Mouse (Mus musculus) megakaryocyte progenitor cell, adult 5-6 weeks (primary cell): Measurements from ENCODE around the gene Micu1. TPM values are rescaled to one million over a fixed set of nuclear protein-coding genes. Genes with fewer than 3 reads are reported as not detected.

Source experiments
- ATAC-seq: replicated peaks from 2 replicates; pipeline ENCODE4 v1.8.0; 2016; ENCODE audit warnings: mild to moderate bottlenecking, moderate TSS enrichment, inconsistent platforms; ENCODE audit not compliant: poor library complexity
- total RNA-seq, 2 experiments: library from RNA; stranded (forward) in 1 of 2; stranded (reverse) in 1 of 2; fragments of 157-497, 149-512 nt in 1 of 2; fragments of 200-1000 nt in 1 of 2; gene quantifications; 2 replicates each; pipeline versions ENCODE4 v1.2.3 to v1.2.4; 2015 to 2017

Micu1 gene
- total RNA-seq, 2 experiments from 2014 or later, result 42.0 to 60.7 TPM

- no peak for ATAC-seq
Observed at GRCm38 (mm10) chr10:59773441-59774140, 71.3 kb downstream of the Micu1 start.

- ATAC-seq, result no peak
Observed at GRCm38 (mm10) chr10:59774141-59774534, 71.9 kb downstream of the Micu1 start.

- no peak for ATAC-seq
Observed at GRCm38 (mm10) chr10:59777246-59777645, 75.0 kb downstream of the Micu1 start.

GRCm38 (mm10) chr10:59778137-59778710 lies 75.9 kb downstream of the Micu1 start:
- ATAC-seq, result no peak

GRCm38 (mm10) chr10:59780698-59781097 lies 78.4 kb downstream of the Micu1 start:
- no peak for ATAC-seq

- ATAC-seq, result peak; percentile 39
Observed at GRCm38 (mm10) chr10:59781205-59781931, 79.1 kb downstream of the Micu1 start.

- no peak for ATAC-seq
Observed at GRCm38 (mm10) chr10:59784731-59785685, 82.7 kb downstream of the Micu1 start.

GRCm38 (mm10) chr10:59786289-59786688 lies 84.0 kb downstream of the Micu1 start:
- no peak for ATAC-seq

GRCm38 (mm10) chr10:59787140-59787800 lies 85.0 kb downstream of the Micu1 start:
- ATAC-seq, result no peak

- ATAC-seq, result no peak
Observed at GRCm38 (mm10) chr10:59787870-59788269, 85.6 kb downstream of the Micu1 start.

- no peak for ATAC-seq
Observed at GRCm38 (mm10) chr10:59790291-59790929, 88.1 kb downstream of the Micu1 start.

GRCm38 (mm10) chr10:59791896-59792295 lies 89.6 kb downstream of the Micu1 start:
- no peak for ATAC-seq

GRCm38 (mm10) chr10:59792575-59793176 lies 90.4 kb downstream of the Micu1 start:
- ATAC-seq, result peak; percentile 55; the same call in 1 of the 2 replicates

- peak; percentile 91 for ATAC-seq
Observed at GRCm38 (mm10) chr10:59793454-59793853, 91.2 kb downstream of the Micu1 start.

GRCm38 (mm10) chr10:59795085-59795484 lies 92.8 kb downstream of the Micu1 start:
- no peak for ATAC-seq

GRCm38 (mm10) chr10:59795902-59796301 lies 93.6 kb downstream of the Micu1 start:
- no peak for ATAC-seq

- ATAC-seq, result no peak
Observed at GRCm38 (mm10) chr10:59798371-59798770, 96.1 kb downstream of the Micu1 start.

- no peak for ATAC-seq
Observed at GRCm38 (mm10) chr10:59799303-59800044, 97.2 kb downstream of the Micu1 start.

- no peak for ATAC-seq
Observed at GRCm38 (mm10) chr10:59800159-59800558, 97.9 kb downstream of the Micu1 start.
